13 mouse cellular contexts compared by ENCODE assay signal in the genomic region with DNA sequence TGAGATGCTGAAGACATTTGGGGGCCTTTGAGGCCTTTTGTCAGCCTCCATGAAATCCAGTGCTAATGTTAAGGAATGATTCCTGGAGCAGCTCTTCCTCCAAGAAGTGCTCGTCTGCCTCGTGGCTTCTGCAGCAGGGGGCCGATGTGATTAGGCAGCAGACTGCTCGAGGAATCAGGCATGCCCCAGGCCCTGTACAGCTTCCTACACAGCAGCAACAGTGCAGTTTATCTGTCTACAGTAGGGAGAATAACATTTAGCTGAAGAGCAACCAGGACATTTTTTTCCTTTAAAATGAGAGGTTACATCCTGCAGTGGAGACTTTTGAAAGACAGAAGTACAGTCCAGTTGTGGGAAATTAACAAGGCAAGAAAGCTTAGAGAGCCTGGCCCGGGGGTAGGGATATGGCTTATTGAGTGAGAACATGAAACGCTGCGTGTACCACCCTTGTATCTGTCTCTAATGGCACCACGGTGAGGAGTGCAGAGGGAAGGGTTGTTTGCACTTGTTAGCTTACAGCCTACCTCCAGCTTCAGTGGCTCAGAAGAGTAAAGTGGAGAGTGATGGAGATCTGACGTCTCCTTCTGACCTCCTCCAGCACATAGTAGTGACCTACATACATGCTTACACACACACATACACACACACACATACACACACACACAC.
"Had no signal": no experiment of that assay in that cellular context is flagged by ENCODE, and none has a peak within 500 bp of the region (broad histone marks: within the 10 kb centered on the region; RNA-seq: fewer than 3 reads in every experiment).

No protein-coding gene starts in this region.

- DNase-seq: kidney, adult 18-20 months; kidney, postnatal 10 days; kidney, postnatal 4 days; lung, adult 2 months; lung, postnatal 4 days; thymus, postnatal 4 days had no signal

- H3K27ac ChIP-seq: limb, embryonic 10.5 days; liver, embryonic 15.5 days; midbrain, embryonic 12.5 days; stomach, postnatal 0 days had no signal

- H3K9ac ChIP-seq: liver, embryonic 15.5 days; midbrain, embryonic 12.5 days had no signal

- H3K4me1 ChIP-seq: limb, embryonic 10.5 days; liver, embryonic 15.5 days; midbrain, embryonic 12.5 days had no signal

- ATAC-seq: lung, postnatal 0 days had no signal

- H3K4me3 ChIP-seq: left cerebral cortex, adult 2 months; limb, embryonic 10.5 days; liver, embryonic 15.5 days; midbrain, embryonic 12.5 days had no signal

- H3K36me3 ChIP-seq: limb, embryonic 10.5 days; liver, embryonic 15.5 days; midbrain, embryonic 12.5 days had no signal

- H3K27me3 ChIP-seq: liver, embryonic 15.5 days; midbrain, embryonic 12.5 days had no signal

- H3K4me2 ChIP-seq: liver, embryonic 11.5 days; liver, embryonic 15.5 days; midbrain, embryonic 12.5 days had no signal

- H3K9me3 ChIP-seq: limb, embryonic 10.5 days; liver, embryonic 15.5 days; midbrain, embryonic 12.5 days had no signal
